11 mouse cellular contexts compared by ENCODE assay signal in the genomic region with DNA sequence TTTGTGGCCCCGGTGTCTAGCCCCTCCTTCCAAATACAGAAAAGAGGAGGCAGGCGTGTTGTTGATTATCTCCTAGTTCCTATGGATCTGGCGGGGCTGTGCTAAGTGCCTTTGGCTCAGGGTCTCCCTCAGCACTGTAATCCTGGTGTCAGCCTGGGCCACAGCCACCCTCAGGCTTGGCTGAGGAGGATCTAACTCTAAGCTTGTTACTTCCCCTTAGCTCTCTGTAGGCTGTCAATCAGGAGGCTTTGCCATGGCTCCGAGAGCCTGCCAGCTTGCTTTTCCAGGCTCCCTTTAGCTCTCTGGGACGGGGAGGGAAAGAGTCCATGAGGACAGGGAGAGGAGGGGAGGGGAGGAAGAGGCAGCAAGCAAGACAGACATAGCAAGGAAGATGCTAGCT.
A peak's percentile ranks its signal among the peaks of the same experiment; 100 is the strongest.
DNase-seq lines count a peak whose midpoint lies in the region; ATAC-seq lines count a peak whose summit lies in the region.
"Had no signal": no experiment of that assay in that cellular context is flagged by ENCODE, and none has a peak within 500 bp of the region (broad histone marks: within the 10 kb centered on the region; RNA-seq: fewer than 3 reads in every experiment).

No protein-coding gene starts in this region.

- H3K27ac ChIP-seq in heart, embryonic 14.5 days (replicated peaks in 1 of 2; ENCODE audit: control insufficient read depth in 1 of 2, insufficient read depth in 1 of 2, low read depth in 2 of 2, low read length in 2 of 2), result 0 out of 4 replicates have a peak overlapping the region, but pooled peaks of 1 of the 2 experiments have one; percentile 9
- H3K27ac ChIP-seq in heart, embryonic 11.5 days (ENCODE audit: low read depth, low read length), result no peak overlapping the region
- no peak overlapping the region for H3K27ac ChIP-seq in embryonic facial prominence, embryonic 11.5 days (replicated peaks; ENCODE audit: low read depth, low read length)
- no peak overlapping the region for H3K27ac ChIP-seq in hindbrain, embryonic 12.5 days
- H3K27ac ChIP-seq in midbrain, embryonic 16.5 days (ENCODE audit: low read length), result no peak overlapping the region

- WGBS in heart, embryonic 14.5 days, result 16% methylated on average over 5 of the region's 5 CpGs
- WGBS in heart, embryonic 11.5 days (ENCODE audit: insufficient replicate concordance), result 15% methylated on average over 5 of the region's 5 CpGs
- 11% methylated on average over 5 of the region's 5 CpGs for WGBS in embryonic facial prominence, embryonic 11.5 days
- WGBS in hindbrain, embryonic 12.5 days, result 38% methylated on average over 5 of the region's 5 CpGs
- 22% methylated on average over 5 of the region's 5 CpGs for WGBS in midbrain, embryonic 16.5 days

- peak; percentile 39 for DNase-seq in embryonic facial prominence, embryonic 11.5 days (ENCODE audit: low spot score)
- no peak for DNase-seq in T-cell, adult 2 months (ENCODE audit: low spot score)
- DNase-seq in right cerebral cortex, adult 2 months (ENCODE audit: low spot score in 2 of 2), result no peak
- DNase-seq: gastrocnemius, postnatal 36 days; kidney, postnatal 36 days; layer of hippocampus, postnatal 36 days had no signal

- 0 out of 2 replicates have a peak overlapping the region, but pooled peaks have one; percentile 37 for H3K4me2 ChIP-seq in heart, embryonic 14.5 days (ENCODE audit: low read length)
- no peak overlapping the region for H3K4me2 ChIP-seq in heart, embryonic 11.5 days
- H3K4me2 ChIP-seq in embryonic facial prominence, embryonic 11.5 days (ENCODE audit: low read depth, low read length), result no peak overlapping the region
- no peak overlapping the region for H3K4me2 ChIP-seq in hindbrain, embryonic 12.5 days (replicated peaks)
- H3K4me2 ChIP-seq in midbrain, embryonic 16.5 days (ENCODE audit: low read length), result no peak overlapping the region

- H3K9me3 ChIP-seq in heart, embryonic 14.5 days (ENCODE audit: control insufficient read depth, low read length), result no peaks in the 10 kb centered on the region
- no peaks in the 10 kb centered on the region for H3K9me3 ChIP-seq in heart, embryonic 11.5 days (replicated peaks; ENCODE audit: control insufficient read depth, low read length)
- no peaks in the 10 kb centered on the region for H3K9me3 ChIP-seq in embryonic facial prominence, embryonic 11.5 days (replicated peaks; ENCODE audit: control insufficient read depth, low read length)
- H3K9me3 ChIP-seq in hindbrain, embryonic 12.5 days (replicated peaks), result no peaks in the 10 kb centered on the region
- no peaks in the 10 kb centered on the region for H3K9me3 ChIP-seq in midbrain, embryonic 16.5 days (replicated peaks; ENCODE audit: control insufficient read depth, low read length, poor library complexity, severe bottlenecking)

- H3K36me3 ChIP-seq in heart, embryonic 14.5 days (ENCODE audit: control insufficient read depth, insufficient read depth, low read length), result no peaks in the 10 kb centered on the region
- no peaks in the 10 kb centered on the region for H3K36me3 ChIP-seq in heart, embryonic 11.5 days (ENCODE audit: control insufficient read depth, insufficient read depth, low read length)
- no peaks in the 10 kb centered on the region for H3K36me3 ChIP-seq in embryonic facial prominence, embryonic 11.5 days (replicated peaks; ENCODE audit: control insufficient read depth, insufficient read depth, low read depth, low read length)
- H3K36me3 ChIP-seq in hindbrain, embryonic 12.5 days, result no peaks in the 10 kb centered on the region
- H3K36me3 ChIP-seq in midbrain, embryonic 16.5 days (ENCODE audit: control insufficient read depth, insufficient read depth, low read length), result no peaks in the 10 kb centered on the region

- H3K4me3 ChIP-seq in heart, embryonic 14.5 days (ENCODE audit: control insufficient read depth in 1 of 2, insufficient read depth in 1 of 2, low read depth in 1 of 2, low read length in 2 of 2), result no peak overlapping the region
- H3K4me3 ChIP-seq in heart, embryonic 11.5 days (ENCODE audit: low read depth, low read length), result no peak overlapping the region
- no peak overlapping the region for H3K4me3 ChIP-seq in embryonic facial prominence, embryonic 11.5 days (ENCODE audit: low read depth, low read length)
- no peak overlapping the region for H3K4me3 ChIP-seq in hindbrain, embryonic 12.5 days
- H3K4me3 ChIP-seq in midbrain, embryonic 16.5 days (ENCODE audit: low read depth, low read length), result no peak overlapping the region

- no peak overlapping the region for H3K9ac ChIP-seq in heart, embryonic 14.5 days (ENCODE audit: low read length)
- H3K9ac ChIP-seq in heart, embryonic 11.5 days (ENCODE audit: low read depth, low read length), result no peak overlapping the region
- no peak overlapping the region for H3K9ac ChIP-seq in embryonic facial prominence, embryonic 11.5 days (replicated peaks; ENCODE audit: low read length)
- no peak overlapping the region for H3K9ac ChIP-seq in hindbrain, embryonic 12.5 days
- H3K9ac ChIP-seq in midbrain, embryonic 16.5 days (ENCODE audit: low read depth, low read length), result no peak overlapping the region

- no peak for ATAC-seq in heart, embryonic 14.5 days (ENCODE audit: insufficient number of reproducible peaks, insufficient read depth, low FRiP score, low read depth)
- no peak for ATAC-seq in heart, embryonic 11.5 days (replicated peaks; ENCODE audit: insufficient number of reproducible peaks, low FRiP score, low TSS enrichment)
- peak; percentile 50; the same call in 1 of the 2 replicates for ATAC-seq in embryonic facial prominence, embryonic 11.5 days (replicated peaks; ENCODE audit: insufficient number of reproducible peaks, low FRiP score, low TSS enrichment, low read depth)
- peak; percentile 20; the same call in 1 of the 2 replicates for ATAC-seq in hindbrain, embryonic 12.5 days (ENCODE audit: low FRiP score)
- peak; percentile 80 for ATAC-seq in midbrain, embryonic 16.5 days
- ATAC-seq: lung, postnatal 0 days had no signal

- peaks cover 17 to 21% of the 10 kb centered on the region in 2 experiments for H3K4me1 ChIP-seq in heart, embryonic 14.5 days (ENCODE audit: control insufficient read depth in 2 of 2, insufficient read depth in 2 of 2, low read length in 2 of 2)
- H3K4me1 ChIP-seq in heart, embryonic 11.5 days (ENCODE audit: control insufficient read depth, insufficient read depth, low read length), result peaks cover 26% of the 10 kb centered on the region
- no peaks in the 10 kb centered on the region; the same call in 1 of the 2 replicates for H3K4me1 ChIP-seq in embryonic facial prominence, embryonic 11.5 days (ENCODE audit: control insufficient read depth, insufficient read depth, low read length)
- H3K4me1 ChIP-seq in hindbrain, embryonic 12.5 days, result peaks cover 21% of the 10 kb centered on the region
- H3K4me1 ChIP-seq in midbrain, embryonic 16.5 days (ENCODE audit: control insufficient read depth, insufficient read depth, low read length), result peaks cover 4% of the 10 kb centered on the region; the same call in 1 of the 2 replicates

- H3K27me3 ChIP-seq in heart, embryonic 14.5 days (ENCODE audit: control insufficient read depth, insufficient read depth, low read length), result no peaks in the 10 kb centered on the region
- H3K27me3 ChIP-seq in heart, embryonic 11.5 days (ENCODE audit: control insufficient read depth, insufficient read depth, low read length), result no peaks in the 10 kb centered on the region
- H3K27me3 ChIP-seq in embryonic facial prominence, embryonic 11.5 days (ENCODE audit: control insufficient read depth, insufficient read depth, low read length), result no peaks in the 10 kb centered on the region
- H3K27me3 ChIP-seq in hindbrain, embryonic 12.5 days, result peaks cover 10% of the 10 kb centered on the region; the same call in 1 of the 2 replicates
- peaks cover 11% of the 10 kb centered on the region for H3K27me3 ChIP-seq in midbrain, embryonic 16.5 days (ENCODE audit: control insufficient read depth, insufficient read depth, low read depth, low read length)

Comparison
In these comparisons a context has a peak if more than half of its experiments do, and no peak if none do; other contexts are left out.
1. ATAC-seq: peak in embryonic facial prominence, embryonic 11.5 days (single experiment), hindbrain, embryonic 12.5 days (single experiment) and midbrain, embryonic 16.5 days (single experiment); none in heart, embryonic 14.5 days (single experiment) and heart, embryonic 11.5 days (single experiment).